Mouse (Mus musculus) kidney, postnatal 14 days (tissue): ENCODE results near the gene Nf1.

Experiments used
- DNase-seq: peaks from one replicate; pipeline ENCODE4 v3.0.0; 2022; ENCODE audit warnings: mixed read lengths

Gene Nf1

GRCm38 (mm10) chr11:79530774-79531173 is 191.3 kb downstream of the Nf1 start:
- no peak for DNase-seq

GRCm38 (mm10) chr11:79531485-79531884 is 192.0 kb downstream of the Nf1 start:
- no peak for DNase-seq

- no peak for DNase-seq
These were observed 193.8 kb downstream of the Nf1 start for GRCm38 (mm10) chr11:79533311-79533710.

GRCm38 (mm10) chr11:79533950-79534690 is 194.6 kb downstream of the Nf1 start:
- peak; percentile 65 for DNase-seq

- no peak for DNase-seq
These were observed 196.1 kb downstream of the Nf1 start for GRCm38 (mm10) chr11:79535554-79535953.

- no peak for DNase-seq
These were observed 196.8 kb downstream of the Nf1 start for GRCm38 (mm10) chr11:79536293-79536692.

DNA sequence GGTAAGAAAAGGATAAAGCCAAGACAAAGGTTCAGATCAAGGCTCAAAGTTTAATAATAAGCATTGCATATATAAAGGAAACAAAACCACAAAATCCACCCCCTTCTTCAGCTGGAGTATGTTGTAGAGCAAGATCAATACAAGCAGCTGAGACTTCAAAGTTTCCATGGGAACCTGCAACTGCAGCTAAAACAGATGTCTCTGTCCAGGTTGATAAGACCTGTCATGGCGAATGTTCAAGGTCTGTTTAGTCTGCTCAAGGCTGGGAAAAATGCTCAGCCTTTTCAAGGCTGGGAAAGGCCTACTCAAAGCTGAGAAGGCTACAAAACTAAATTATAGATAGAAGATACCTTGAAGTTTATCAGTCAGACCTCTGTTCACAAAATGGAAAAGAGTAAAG is 213.1 kb downstream of the Nf1 start:
- DNase-seq: no peak

- DNase-seq: no peak
These were observed 221.0 kb downstream of the Nf1 start for GRCm38 (mm10) chr11:79560536-79560935.

GRCm38 (mm10) chr11:79563493-79563892 is 224.0 kb downstream of the Nf1 start:
- no peak for DNase-seq

DNA sequence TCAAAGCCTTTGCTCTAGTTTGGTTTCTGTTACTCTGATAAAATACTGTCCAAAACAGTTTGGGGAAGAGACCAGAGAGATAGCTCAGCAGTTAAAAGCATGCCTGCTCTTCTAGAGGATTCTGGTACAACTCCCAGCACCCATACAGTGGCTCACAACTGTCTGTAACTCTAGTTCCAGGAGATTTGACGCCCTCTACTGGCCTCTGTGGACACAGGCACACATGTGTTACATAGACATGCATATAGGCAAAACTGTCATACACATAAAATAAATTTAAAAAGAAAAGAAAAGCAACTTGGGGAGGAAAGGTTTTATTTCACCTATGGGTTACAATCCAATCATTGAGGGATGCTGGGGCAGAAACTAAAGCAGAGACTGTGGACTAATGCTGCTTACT is 227.5 kb downstream of the Nf1 start:
- no peak for DNase-seq

GRCm38 (mm10) chr11:79568197-79568911 is 228.9 kb downstream of the Nf1 start:
- no peak for DNase-seq

DNA sequence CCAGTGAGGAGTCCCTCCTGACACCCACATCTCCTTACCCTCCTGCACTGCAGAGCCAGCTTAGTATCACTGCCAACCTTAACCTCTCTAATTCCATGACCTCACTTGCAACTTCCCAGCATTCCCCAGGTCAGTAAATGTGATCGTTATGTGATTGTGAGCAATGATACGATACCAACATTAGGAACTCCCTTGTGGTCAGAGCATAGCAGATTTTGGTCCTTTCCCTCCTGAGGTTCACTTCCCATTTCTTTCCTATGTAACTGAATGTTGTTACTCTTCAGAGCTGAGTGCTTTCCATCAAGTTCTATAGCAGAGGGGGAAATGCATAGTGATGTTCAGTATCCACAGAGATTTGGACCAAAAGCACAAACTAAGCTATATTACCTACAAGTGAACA is 230.8 kb downstream of the Nf1 start:
- DNase-seq: no peak

- no peak for DNase-seq
These were observed 234.3 kb downstream of the Nf1 start for GRCm38 (mm10) chr11:79573836-79574235.

DNA sequence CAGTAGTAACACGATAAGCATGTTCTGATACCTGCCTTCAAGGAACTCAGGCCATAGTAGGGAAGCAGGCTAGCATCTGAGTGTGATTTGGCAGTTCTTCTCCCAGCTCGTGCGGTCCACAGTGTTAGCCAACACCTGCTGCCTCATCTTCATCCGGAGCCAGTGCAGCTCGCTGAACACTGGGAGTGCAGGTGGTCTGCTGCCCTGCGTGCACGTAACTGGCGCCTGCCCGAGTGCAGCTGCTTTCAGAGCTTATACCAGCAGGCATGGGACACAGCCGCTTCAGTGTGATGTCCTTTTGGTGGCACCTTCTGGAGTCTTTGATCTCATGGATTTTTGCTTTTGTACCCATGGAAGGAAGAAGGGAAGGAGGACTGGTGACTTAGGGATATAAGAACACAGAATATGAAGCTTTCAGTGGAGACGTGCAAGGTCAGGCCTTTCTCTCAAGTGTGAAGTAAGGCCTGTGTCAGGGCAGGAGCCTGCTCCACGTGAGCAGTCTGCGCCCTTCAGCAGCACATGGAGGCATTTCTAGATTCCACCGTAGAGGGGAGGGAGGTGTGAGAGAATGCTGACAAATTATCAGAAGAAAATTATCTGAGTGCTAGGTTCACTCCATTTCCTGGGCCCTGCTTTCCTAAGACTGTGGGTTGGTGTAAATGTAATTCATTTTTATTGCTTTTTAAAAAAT is 236.0 kb downstream of the Nf1 start:
- DNase-seq: no peak

DNA sequence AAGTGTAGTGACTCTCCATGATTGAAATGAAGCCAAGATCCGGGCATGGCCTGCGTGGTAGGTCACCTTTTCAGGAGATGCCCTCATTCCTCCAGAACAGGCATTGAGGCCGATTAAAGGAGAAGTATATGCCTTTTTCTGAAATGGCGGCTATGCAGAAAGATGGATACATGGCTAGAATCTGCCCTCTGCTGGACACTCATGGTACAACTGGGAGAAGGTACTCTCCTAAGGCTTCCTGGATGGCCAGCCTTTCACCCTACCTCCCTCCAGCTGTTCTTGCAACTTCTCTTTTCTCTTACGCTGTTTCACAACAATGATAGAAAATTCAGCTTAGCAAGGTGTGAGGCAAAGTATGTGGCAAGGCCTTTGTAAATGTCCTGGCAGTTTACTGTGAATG is 238.2 kb downstream of the Nf1 start:
- peak; percentile 78 for DNase-seq

- DNase-seq: peak; percentile 29
These were observed 241.2 kb downstream of the Nf1 start for GRCm38 (mm10) chr11:79580660-79581059.

GRCm38 (mm10) chr11:79581257-79581656 is 241.8 kb downstream of the Nf1 start:
- peak; percentile 17 for DNase-seq

GRCm38 (mm10) chr11:79584191-79584590 is 244.7 kb downstream of the Nf1 start:
- DNase-seq: peak; percentile 68

GRCm38 (mm10) chr11:79589317-79590075 is 250.0 kb downstream of the Nf1 start:
- peak; percentile 19 for DNase-seq

GRCm38 (mm10) chr11:79590664-79591590 is 251.4 kb downstream of the Nf1 start, which contains the start of gene Rab11fip4:
TSS of gene Rab11fip4 (plus strand) at chr11:79591212.
- DNase-seq: peak; percentile 40

DNA sequence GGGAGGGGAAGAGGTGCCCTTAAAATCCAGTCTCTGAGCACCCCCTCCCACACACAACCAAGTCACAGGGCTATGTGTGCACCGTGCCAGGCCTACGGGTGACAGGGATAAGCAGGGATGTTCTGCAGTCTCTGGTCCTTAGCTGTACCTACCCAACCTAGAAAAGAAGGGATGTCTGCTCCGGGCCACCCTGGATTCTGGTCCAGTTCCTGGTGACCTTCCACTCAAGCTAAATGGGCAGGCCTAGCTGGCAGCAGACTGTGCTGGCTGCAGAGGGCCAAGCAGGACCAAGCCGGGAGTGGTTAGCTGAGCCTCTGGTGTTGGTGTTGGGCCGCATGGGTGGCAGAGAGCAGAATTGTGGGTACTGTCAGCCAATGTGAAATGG is 252.1 kb downstream of the Nf1 start:
- DNase-seq: no peak

DNA sequence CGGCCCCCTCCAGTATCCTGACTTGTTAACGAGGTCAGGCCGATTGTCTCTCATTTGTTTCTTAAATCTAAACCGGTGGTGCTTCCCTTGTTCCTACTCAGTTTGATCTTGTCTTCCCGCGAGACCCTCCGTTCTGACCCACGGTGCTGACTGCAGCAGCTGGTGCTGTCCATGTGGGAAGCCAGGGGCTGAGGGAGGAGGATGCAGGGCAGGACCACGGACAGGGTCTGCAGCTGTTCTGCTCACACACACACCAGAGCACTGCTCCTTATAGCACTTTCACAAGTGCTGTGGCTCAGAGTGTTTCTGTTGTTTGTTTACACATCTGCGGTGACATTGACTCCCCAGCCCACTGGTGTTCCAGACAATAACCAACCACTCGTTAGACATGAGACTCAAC is 254.0 kb downstream of the Nf1 start:
- peak; percentile 19 for DNase-seq
